Mouse (Mus musculus) skeletal muscle tissue, adult 2 months (tissue): ENCODE measurements around the gene Tbcd.

Experiments used
- DNase-seq: peaks from one replicate; pipeline ENCODE4 v3.0.0-alpha.2; 2012; ENCODE audit warnings: low read depth, low spot score

The Tbcd gene

DNA sequence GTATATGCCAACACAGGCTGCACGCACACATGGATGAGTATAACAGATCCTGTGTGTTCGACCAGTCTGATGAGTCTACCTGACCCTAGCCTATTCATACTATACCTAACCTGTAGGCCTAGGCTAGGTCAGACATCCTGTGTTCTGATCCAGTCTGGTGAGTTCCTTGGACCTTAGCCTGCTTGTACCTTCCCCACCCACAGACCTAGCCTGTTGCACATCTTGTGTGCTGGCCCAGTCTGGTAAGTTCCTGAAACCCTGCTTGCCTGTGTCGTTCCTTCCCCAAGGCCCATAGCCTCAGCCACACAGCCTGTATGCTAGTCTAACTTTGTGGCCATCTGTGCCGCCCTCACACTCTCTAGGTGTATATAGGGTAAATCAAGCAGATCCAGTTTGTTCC lies 112.5 kb downstream of the Tbcd start:
- no peak for DNase-seq

DNA sequence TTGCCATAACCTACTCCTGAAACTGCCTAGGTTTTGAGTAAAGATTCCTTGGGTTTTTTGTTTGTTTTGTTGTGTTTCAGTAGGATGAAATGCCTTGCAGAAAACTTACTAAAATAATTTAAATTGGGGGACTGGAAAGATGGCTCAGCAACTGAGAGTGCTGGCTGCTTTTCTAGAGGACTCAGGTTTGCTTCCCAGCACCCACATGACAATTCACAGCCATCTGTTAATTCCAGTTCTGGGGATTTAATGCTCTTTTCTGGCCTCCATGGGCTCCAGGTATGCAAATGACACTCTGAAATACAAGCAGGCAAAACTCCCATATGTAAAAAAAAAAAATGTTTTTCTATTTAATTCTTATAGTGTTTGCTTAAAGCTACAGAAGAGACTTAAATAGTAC lies 130.1 kb downstream of the Tbcd start:
- no peak for DNase-seq

DNA sequence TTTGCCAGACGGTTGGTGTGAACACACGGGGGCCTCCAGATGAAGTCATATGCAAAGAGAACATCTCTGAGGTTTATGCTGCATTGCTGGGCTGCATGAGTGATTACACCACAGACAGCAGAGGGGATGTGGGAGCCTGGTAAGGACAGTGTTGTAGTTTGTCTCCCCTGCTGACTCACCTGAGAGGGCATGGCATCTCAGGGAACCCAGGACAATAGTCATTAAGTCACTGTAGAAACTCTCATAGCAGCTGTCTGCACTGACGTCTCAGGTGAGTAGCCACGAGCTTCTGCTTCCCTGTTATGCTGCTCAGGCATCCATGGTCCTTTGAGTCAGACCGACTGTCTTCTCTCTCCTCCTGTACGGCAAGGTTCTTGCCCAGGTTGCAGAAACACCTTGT lies 145.5 kb downstream of the Tbcd start:
- no peak for DNase-seq

DNA sequence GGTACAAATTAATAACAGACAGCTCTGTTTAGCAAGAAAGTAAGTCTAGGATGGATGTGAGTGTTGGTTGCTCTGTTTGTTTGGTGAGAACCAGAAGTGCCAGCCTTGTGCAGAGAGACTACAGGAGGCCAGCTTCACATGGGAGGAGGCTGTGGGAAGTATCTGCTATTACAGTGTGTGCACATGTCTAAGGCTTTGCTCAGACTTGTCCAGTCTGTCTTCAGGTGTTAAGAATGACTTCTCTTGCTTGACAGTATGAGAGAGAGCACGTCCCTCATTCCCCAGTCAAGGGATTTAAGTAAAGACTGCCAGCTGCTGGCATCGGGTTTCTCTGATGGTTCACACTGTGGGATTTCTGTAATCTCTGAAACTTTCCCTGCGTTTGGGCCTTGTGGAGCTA lies 149.7 kb downstream of the Tbcd start:
- no peak for DNase-seq

DNA sequence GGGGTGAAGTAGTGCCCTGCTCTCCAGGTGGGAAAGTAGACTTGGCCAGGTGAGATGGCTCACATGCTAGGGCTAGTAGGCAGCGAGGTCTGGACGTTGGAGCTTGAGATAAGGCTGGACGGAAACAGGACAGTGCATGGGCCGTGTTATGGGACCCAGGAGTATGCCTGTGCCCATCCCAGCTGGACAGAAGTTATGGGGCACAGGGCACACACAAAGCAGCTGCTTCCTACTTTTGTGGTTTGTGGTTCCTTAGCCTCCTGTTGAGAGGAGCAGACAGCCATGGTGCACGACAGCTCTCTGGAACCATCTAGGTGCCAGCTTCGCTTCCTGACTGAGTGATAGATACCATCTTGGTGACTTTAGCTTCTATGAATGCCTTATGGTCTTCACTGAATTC lies 153.9 kb downstream of the Tbcd start:
- no peak for DNase-seq

DNA sequence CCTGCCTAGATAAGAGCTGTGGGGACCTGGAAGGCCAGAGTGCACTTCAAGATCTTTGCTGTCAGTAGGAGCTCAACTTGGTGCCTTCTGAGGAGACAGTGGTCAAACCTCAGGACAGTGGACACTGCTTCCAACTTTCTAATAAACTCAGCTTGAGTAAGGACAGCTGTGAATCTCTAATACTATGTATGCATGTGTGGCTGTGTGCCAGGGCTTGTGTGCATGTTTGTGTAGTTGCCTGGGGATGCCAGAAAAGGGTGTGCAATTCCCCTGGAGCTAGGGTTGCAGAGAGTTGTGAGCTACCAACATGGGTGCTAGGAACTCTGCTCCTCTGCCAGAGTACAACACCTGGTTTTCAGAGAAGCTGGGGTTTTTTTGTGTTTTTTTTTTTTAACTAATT lies 159.2 kb downstream of the Tbcd start:
- DNase-seq = no peak

DNA sequence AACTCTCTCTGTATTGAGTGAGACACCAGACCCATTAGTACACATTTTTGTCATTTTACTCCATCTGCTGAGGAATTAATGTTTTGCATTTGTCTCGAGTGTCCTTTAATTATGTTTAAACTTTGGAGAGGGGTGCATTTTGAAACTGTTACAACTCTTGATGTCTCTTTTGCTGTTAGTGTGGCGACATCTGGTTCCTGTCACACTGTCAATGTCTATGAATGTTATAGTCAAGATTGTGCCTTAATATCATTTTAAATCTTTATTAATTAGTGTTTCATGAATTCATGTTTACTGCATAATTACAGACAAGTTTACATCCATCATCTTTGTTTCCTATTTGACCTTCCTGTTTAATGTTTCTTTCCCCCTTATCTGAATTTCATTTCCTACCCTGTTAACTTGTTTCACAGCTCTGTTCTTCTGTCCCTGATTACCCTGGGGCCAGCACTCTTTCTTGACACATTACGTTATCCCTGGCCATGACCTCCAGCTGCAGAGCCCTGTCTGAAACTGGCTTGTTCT lies 164.3 kb downstream of the Tbcd start:
- DNase-seq = no peak

DNA sequence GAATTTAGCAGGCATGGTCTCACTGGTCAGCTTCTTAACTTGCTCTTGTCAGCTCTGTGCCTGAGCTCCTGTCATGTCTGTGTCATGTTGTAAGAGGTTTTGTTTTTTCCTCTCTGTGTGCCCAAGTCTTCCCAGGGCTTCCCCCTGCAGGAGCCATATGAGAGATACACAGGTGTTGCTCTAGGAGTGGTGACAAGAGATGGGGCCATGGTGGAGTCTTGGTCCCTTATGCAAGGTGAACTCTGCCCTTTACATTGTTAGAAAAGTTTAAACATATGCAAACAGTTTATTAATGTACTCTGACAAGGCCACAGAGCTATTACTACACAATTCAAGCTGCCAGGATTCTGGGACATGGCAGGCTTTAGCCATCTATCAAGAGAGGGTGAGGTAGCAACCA lies 164.8 kb downstream of the Tbcd start:
- DNase-seq = no peak

DNA sequence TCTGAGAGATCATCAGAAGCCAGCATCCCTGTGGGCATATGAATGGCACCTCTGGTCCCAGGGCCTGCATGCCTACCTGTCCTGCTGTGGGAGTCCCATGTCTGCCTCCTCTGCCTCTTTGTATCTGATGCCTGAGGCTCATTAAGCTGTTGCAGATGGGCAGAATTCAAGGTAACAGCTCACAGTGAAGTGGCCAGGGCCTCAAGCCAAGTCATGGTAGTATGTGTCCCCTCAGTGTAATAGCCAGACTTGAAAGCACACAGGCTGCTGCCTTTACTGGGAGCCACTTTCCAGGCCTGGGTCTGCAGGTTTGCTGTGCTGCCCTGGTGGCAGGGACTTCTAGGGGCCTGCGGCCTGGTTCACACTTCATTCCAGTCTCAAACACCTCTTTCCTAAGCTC lies 165.6 kb downstream of the Tbcd start:
- DNase-seq = no peak

DNA sequence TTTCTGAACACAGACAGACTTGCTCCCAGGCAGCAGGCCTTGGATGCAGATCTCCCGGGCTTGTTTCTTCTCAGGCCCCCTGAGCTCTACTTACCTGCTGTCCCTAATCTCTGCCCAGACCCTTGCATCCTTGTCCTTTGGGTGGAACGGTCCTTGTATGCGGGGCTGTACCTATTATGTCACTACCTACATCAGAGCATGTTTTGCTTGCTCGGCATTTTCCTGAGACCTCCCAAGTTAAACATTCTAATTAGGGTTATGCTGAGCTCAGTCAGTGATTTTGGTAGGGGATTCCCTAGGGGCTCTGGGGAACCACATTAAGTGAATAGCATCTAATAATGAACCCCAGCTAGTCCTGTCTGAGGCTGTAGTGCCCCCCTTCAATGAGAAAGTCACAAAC lies 173.3 kb downstream of the Tbcd start:
- no peak for DNase-seq

DNA sequence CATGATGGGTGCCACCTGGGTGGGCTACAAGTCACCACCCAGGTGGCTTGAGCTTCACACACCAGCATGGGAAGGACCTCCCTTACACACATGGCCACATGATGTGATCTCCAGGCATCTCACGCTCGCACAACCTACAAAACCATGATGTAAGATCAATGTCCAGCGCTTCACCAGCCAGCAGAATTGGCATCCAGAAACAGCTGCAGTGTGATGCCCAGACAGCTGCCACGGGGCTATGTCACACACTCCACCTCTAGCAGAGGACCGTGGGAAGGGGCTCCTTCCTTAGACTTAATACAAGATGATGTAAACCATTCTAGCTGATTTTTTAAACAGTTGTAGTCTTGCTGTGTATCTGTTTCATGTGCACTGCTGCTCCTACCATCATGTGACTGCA lies 175.8 kb downstream of the Tbcd start:
- no peak for DNase-seq

DNA sequence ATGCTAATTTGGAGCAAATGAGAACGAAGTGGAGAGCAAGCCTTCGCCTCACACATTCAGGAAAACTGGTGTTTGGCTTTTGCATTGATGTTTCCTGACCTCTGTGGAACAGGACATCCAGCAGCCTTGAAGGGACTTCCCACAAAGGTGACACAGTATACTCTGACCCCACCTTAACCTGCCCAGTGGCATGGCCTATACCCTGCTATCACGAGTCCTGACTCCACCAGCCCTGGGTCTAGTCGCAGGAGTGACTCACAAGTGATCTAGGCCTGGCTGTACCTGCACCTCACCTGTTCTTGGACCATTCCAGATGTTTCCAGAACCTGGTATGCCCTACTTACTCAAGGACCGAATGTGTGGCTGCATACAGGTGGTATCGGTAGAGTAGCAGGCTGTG lies 177.8 kb downstream of the Tbcd start:
- DNase-seq = no peak

DNA sequence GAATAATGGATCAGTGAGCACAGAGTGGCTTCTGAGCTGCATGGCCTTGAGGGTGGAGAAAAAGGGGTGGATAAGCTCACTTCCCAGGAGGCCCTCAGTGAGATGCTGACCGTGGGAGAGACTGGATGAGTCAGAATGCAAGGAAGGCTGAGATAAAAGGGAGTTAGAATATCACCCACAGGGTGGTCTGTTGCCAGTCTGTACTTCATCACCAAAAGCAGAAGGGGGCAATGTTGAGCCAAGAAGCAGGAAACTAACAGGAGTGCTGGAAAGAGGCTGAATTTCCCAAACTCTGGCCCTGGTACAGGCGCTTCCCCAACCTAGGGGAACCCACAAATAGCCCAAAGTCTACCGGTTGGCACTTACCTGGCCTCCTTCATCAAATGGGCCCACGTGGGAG lies 178.7 kb downstream of the Tbcd start:
- peak; percentile 19 for DNase-seq

DNA sequence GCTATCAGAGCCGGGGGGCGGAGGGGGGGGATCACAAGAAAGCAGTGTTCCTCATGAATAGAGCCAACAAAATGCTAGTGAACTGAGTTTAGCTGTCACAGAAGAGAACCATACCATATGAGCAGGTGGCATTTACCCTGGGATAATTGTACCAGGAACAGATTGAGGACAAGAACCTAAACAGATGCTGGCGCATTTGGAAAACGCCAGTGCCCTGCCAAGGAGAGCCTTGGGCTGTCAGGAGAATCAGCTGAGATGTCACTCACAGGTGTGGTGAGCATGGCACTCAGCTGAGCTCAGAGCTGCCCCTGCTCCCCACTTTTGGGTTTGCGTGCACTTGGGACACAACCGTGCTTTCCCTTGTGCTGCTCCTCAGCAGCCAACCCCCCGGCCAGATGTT lies 179.7 kb downstream of the Tbcd start:
- no peak for DNase-seq

DNA sequence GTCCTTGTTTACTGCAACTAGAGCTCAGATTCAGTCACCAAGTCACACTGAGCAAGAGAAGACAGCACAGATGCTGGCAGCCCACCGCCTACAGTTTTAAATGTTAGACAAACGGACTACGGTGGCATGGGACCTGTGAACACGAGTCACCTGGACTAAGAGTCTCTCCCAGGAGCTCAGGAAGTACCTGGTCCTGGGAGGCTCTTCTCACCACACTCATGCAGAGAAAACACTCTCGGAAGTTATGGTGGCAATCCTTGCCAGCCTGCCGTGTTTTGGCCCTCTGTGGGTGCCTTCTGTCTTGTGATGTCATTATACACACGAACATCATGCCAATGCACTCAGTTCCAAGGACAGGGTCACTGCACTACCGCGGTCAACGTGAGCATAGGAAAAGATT lies 184.9 kb downstream of the Tbcd start:
- no peak for DNase-seq

DNA sequence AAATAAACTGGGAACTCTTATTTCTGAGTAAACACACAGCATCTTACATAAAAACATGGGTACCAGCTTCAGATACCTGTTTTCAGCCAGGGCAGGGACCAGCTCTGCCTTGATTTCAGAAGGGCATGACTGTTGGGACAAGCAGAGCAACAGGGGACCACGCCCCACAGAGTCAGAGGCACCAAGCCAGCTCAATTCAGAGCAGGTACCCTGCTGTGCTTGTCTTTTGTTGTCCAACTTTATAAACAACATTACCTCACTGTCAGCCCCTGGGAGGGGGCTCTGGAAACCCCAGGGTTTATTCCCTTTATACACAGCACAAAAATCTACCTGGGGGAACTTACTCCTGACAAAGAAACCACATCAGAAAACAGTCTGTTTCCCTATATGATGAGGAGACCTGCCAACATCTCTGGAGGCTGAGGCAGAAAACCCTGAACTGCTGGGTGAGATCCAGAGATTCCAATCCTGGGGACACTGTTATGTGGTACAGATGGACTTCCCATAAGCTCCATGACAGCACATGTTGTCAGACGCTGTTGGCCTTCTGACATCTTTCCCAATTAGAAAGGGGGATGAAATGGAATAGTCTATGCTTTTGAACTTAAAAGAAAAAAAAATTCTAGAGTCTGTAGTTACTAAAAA lies 189.9 kb downstream of the Tbcd start:
- DNase-seq = no peak

DNA sequence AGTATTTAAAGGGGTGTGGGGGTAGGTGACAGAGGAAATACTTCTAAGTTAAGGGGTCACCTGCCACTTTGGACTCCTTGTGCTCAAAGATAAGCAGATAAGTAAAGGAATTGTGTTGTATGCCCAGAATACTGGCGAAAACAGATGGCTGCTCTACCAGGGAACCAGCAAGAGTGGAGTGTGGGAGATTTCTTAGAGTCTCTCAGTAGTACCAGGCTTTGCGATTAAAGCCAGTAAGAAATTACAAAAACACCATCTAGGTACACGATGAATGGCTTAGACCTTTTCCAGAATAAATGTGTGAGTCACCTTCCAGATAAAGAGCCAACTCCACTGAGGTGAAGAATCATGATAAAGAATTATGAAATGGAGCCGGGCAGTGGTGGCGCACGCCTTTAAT lies 193.6 kb downstream of the Tbcd start:
- DNase-seq = no peak

DNA sequence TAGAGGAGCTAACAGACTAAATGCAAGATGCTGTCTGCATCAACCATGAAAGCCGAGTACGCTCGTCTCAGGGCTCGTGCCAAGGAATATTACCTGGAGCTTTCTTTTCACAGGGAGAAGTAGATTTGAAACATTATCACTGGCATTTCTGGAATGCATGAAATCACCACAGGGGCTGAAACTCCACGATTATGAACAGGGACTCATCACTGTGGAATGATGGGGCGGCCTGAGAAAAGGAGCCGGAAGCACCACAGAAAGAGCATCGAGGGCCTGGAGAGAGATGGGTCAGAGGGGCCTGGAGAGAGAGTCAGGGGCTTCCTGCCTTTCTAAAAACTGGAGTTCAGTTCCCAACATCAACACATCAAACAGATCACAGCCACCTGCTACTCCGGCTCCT lies 195.6 kb downstream of the Tbcd start:
- no peak for DNase-seq

DNA sequence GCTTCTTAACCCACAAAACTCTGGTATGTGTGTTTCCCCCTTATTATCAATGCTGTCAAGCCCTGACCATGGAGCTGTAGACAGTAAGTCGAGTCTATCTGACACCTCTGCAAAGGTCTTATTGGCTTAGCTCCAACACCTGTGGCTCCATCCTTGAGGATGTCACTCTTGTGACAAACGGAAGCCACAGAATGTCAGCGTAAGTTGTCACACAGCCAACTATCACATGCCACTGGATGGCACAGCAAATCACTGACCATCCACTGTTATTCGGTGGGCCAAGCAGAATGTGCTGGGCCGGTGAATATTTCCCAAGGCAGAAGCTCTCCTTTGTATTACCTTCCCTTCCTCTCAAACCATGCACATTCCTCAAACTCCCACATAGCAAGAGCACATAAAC lies 196.4 kb downstream of the Tbcd start:
- no peak for DNase-seq

DNA sequence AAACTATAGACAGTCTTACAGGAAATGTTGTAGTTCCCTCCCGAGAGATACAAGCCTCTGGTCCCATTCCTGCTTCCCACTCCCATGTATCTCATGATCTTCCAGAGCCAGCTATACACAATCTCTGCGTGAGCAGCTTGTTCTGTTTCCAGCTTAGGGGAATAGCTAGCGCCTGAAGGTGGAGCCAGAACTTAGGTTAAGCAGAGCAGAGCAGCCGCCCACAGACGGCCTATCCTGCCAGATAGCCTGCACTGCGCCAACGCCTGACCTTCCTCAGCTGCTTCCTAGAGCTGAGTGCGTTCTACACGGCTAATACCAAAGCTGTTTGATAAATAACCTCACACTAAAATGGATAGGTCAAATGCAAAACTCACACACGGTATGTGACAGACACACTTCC lies 198.2 kb downstream of the Tbcd start:
- peak; percentile 77 for DNase-seq

DNA sequence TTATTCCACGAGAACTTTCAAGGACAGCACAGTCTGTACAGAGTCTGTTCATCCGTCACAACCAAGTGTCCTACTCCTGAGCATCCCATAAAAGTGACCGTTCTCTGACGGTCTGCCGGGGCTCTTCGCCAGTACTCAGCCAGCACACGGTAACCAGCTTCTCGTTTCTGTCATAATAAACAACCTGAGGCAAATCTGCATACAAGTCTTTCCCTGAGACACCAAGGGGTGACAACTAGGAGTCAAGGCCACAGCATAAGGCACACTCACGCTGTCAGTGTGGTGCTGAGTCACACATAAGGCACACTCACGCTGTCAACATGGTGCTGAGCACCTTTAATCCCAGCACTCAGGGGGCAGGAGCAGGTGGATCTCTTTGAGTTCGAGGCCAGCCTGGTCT lies 198.9 kb downstream of the Tbcd start:
- DNase-seq = no peak

DNA sequence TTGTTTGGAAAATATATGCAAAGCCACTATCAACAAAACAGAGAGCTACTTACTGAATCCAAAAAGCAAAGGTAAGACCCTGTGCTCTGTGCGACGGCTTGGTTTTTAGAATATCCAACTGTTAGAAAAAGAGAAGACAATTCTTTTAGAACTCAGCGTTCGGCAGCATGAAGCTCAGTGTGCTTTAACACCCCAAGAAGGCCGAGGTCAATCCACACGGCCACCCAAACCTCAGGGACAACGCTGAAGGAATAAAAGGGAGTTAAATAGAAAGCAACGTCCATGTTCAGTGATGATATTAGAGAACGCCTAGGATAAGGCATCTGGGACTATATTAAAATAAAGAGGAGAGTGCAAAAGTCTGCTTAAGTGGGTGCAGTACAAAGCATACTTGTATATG lies 199.8 kb downstream of the Tbcd start:
- no peak for DNase-seq

DNA sequence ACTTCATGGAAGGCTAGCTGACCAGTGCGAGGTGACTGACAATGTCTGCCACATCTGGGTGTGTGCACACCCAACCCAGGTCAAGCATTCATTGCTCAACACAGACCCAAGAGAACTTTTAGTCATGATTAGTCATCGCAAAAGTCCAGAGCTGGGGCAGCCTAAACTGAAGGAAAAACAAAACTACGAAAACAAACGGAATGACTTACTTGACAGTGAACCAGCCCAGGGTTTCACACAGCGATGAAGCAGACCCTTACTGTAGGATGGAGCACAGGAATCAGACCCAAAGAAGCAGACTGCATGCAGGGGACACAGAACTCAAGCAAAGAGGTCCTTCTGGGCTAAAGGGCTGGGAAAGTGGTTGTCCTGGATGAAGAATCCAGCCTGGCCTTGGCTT lies 200.2 kb downstream of the Tbcd start:
- peak; percentile 65 for DNase-seq
